Mouse (Mus musculus) E14TG2a.4 (cell line): ENCODE results near the gene Nsun7.

Source experiments
- CTCF ChIP-seq: conservative IDR thresholded peaks from 2 replicates; pipeline ENCODE4 v1.5.1; 2014; ENCODE audit warnings: low read length
- NANOG ChIP-seq: IDR thresholded peaks from 2 replicates; pipeline ENCODE4 v1.6.1; 2014; ENCODE audit warnings: borderline replicate concordance, low read length, mixed read lengths
- POU5F1 ChIP-seq: IDR thresholded peaks from 2 replicates; pipeline ENCODE4 v1.6.1; 2014; ENCODE audit warnings: low read length, borderline replicate concordance

- TF ChIP-seq CTCF: no peak
- no peak for TF ChIP-seq NANOG
- no peak for TF ChIP-seq POU5F1
Observed at GRCm38 (mm10) chr5:66304300-66305067, 44.8 kb downstream of the Nsun7 start.
